Mouse (Mus musculus) heart, postnatal 14 days (tissue): Measurements from ENCODE around the gene Ptgis. TPM values are rescaled to one million over a fixed set of nuclear protein-coding genes. Genes with fewer than 3 reads are reported as not detected.

Experiments
- DNase-seq, 2 experiments: peaks; one replicate each; pipeline ENCODE4 v3.0.0; 2021 to 2022
- intact Hi-C: fragments of 180-260 bp; cut with DNase I; formaldehyde crosslinking; loops from one replicate; pipeline ENCODE4 v1.15.1; 2025
- long read RNA-seq, 2 experiments: library from polyadenylated mRNA; stranded (forward); transcript quantifications; one replicate each; pipeline ENCODE4 v2.0.0; 2021
- total RNA-seq, 2 experiments: library from RNA; stranded (reverse); gene quantifications; 2 replicates each; pipeline ENCODE4 v1.2.3; 2021

Gene Ptgis
- total RNA-seq = 10 to 100 TPM; 24.5 to 25.5 TPM
- long read RNA-seq, experiment 1, transcript Ptgis-201 (10 exons, 2,107 nt) = major isoform, 20 of 27 reads
- long read RNA-seq, experiment 1, partial matches to known transcripts = 5 of 27 reads
- long read RNA-seq, experiment 1, other reads (novel, unspliced or antisense) = 2 of 27 reads
- long read RNA-seq, experiment 2, transcript Ptgis-201 (10 exons, 2,107 nt) = major isoform, 19 of 36 reads
- long read RNA-seq, experiment 2, partial matches to known transcripts = 13 of 36 reads
- long read RNA-seq, experiment 2, other reads (novel, unspliced or antisense) = 4 of 36 reads

GRCm38 (mm10) chr2:167240008-167240964 is at the start of gene Ptgis:
Gene Ptgis (minus strand): TSS chr2:167240604.
- peak; percentile 54 to 57 for DNase-seq

GRCm38 (mm10) chr2:167281461-167281860 is 41.1 kb upstream of the Ptgis start:
- DNase-seq = peak in 1 of 2 experiments; percentile 0

More at GRCm38 (mm10) chr2:167240008-167240964, at the start of gene Ptgis:
- intact Hi-C loops = no loop called here

GRCm38 (mm10) chr2:167280986-167281310 is 40.5 kb upstream of the Ptgis start:
- intact Hi-C loops = loop anchor here (1.0 to 2.0 kb wide), 2 partner anchors 136 to 182 kb away; no protein-coding TSS in a partner anchor
- no peak for DNase-seq

More at GRCm38 (mm10) chr2:167281461-167281860, 41.1 kb upstream of the Ptgis start:
- intact Hi-C loops = loop anchor here (2.0 kb wide), 1 partner anchor 181 kb away; no protein-coding TSS in a partner anchor

GRCm38 (mm10) chr2:167280090-167280985 is 39.9 kb upstream of the Ptgis start:
- DNase-seq = peak; percentile 74 to 83
- intact Hi-C loops = loop anchor here (1.0 to 2.0 kb wide), 2 partner anchors 137 to 182 kb away; no protein-coding TSS in a partner anchor

GRCm38 (mm10) chr2:167278751-167279526 is 38.5 kb upstream of the Ptgis start:
- peak; percentile 77 to 84 for DNase-seq
- intact Hi-C loops = loop anchor here (1.0 to 2.0 kb wide), 3 partner anchors 57 to 206 kb away; no protein-coding TSS in a partner anchor

GRCm38 (mm10) chr2:167278011-167278410 is 37.6 kb upstream of the Ptgis start:
- intact Hi-C loops = loop anchor here (2.0 kb wide), 2 partner anchors 167 to 205 kb away; no protein-coding TSS in a partner anchor
- DNase-seq = peak; percentile 0 to 1

- intact Hi-C loops = no loop called here
- DNase-seq = peak in 1 of 2 experiments; percentile 0
Measured at GRCm38 (mm10) chr2:167277026-167277425, 36.6 kb upstream of the Ptgis start.

GRCm38 (mm10) chr2:167275856-167276255 is 35.5 kb upstream of the Ptgis start:
- intact Hi-C loops = no loop called here
- DNase-seq = peak; percentile 0 to 1

- peak; percentile 0 for DNase-seq
Measured at GRCm38 (mm10) chr2:167274713-167275465, 34.5 kb upstream of the Ptgis start.

GRCm38 (mm10) chr2:167273206-167273740 is 32.9 kb upstream of the Ptgis start:
- DNase-seq = peak; percentile 3 to 16
- intact Hi-C loops = no loop called here

More at GRCm38 (mm10) chr2:167274713-167275465, 34.5 kb upstream of the Ptgis start:
- intact Hi-C loops = no loop called here

- intact Hi-C loops = no loop called here
- peak in 1 of 2 experiments; percentile 2 for DNase-seq
Measured at GRCm38 (mm10) chr2:167272706-167273105, 32.3 kb upstream of the Ptgis start.

- intact Hi-C loops = no loop called here
- peak; percentile 57 to 69 for DNase-seq
Measured at GRCm38 (mm10) chr2:167271121-167271521, 30.7 kb upstream of the Ptgis start.

GRCm38 (mm10) chr2:167270496-167270895 is 30.1 kb upstream of the Ptgis start:
- DNase-seq = peak in 1 of 2 experiments; percentile 0
- intact Hi-C loops = no loop called here

- DNase-seq = peak in 1 of 2 experiments; percentile 0
- intact Hi-C loops = no loop called here
Measured at GRCm38 (mm10) chr2:167268721-167269120, 28.3 kb upstream of the Ptgis start.

- intact Hi-C loops = no loop called here
- DNase-seq = no peak
Measured at GRCm38 (mm10) chr2:167268411-167268690, 27.9 kb upstream of the Ptgis start.

- DNase-seq = peak in 1 of 2 experiments; percentile 1
- intact Hi-C loops = no loop called here
Measured at GRCm38 (mm10) chr2:167267531-167268410, 27.4 kb upstream of the Ptgis start.

- no peak for DNase-seq
- intact Hi-C loops = no loop called here
Measured at GRCm38 (mm10) chr2:167266231-167266630, 25.8 kb upstream of the Ptgis start.
